Mouse (Mus musculus): ENCODE results near the gene Ccdc114. TPM values are rescaled to one million over a fixed set of nuclear protein-coding genes. Genes with fewer than 3 reads are reported as not detected.

Gene Ccdc114
- total RNA-seq (2023): 1 to 10 TPM; 3.0 to 3.4 TPM

GRCm38 (mm10) chr7:45923762-45924428 is at the start of gene Ccdc114:
Ccdc114 (plus strand) TSS chr7:45924072.

GRCm38 (mm10) chr7:45878278-45878677 is 45.6 kb upstream of the Ccdc114 start, which contains the start of gene Grin2d:
Grin2d (minus strand) TSS chr7:45878378.

GRCm38 (mm10) chr7:45896517-45897257 is 27.2 kb upstream of the Ccdc114 start, which contains the start of the genes Syngr4 and Tmem143:
Syngr4 (minus strand) TSS chr7:45896714.
Tmem143 (plus strand) TSS chr7:45896941.

GRCm38 (mm10) chr7:45921242-45921621 is 2.6 kb upstream of the Ccdc114 start, which contains the start of gene Emp3:
Emp3 (minus strand) TSS chr7:45921404.

Other genes with a start within 250 kb of the Ccdc114 start
- gene Ntn5, start 240.1 kb upstream of the Ccdc114 start, total RNA-seq (2023): not detected
- not detected for gene Sec1, start 229.7 kb upstream of the Ccdc114 start, total RNA-seq (2023)
- not detected for gene Car11, start 224.2 kb upstream of the Ccdc114 start, total RNA-seq (2023)
- gene Dbp, start 219.0 kb upstream of the Ccdc114 start, total RNA-seq (2023): 10 to 100 TPM in 1 of 2 experiments, 1 to 10 TPM in 1; 8.5 to 11.4 TPM
- 1,000 to 10,000 TPM; 1,433 to 1,476 TPM for gene Rpl18, start 208.6 kb upstream of the Ccdc114 start, total RNA-seq (2023)
- gene Sphk2, start 206.1 kb upstream of the Ccdc114 start, total RNA-seq (2023): 10 to 100 TPM; 48.8 to 50.4 TPM
- gene Fam83e, start 202.9 kb upstream of the Ccdc114 start, total RNA-seq (2023): under 1 TPM; 0.58 to 0.67 TPM
- gene Spaca4, start 198.3 kb upstream of the Ccdc114 start, total RNA-seq (2023): not detected
- not detected for gene Lmtk3, start 140.3 kb upstream of the Ccdc114 start, total RNA-seq (2023)
- under 1 TPM in 1 of 2 experiments, not detected in 1; 0.46 TPM for gene Sult2b1, start 139.4 kb upstream of the Ccdc114 start, total RNA-seq (2023)
- 100 to 1,000 TPM; 104 to 114 TPM for gene Cyth2, start 109.5 kb upstream of the Ccdc114 start, total RNA-seq (2023)
- gene Kcnj14, start 99.3 kb upstream of the Ccdc114 start, total RNA-seq (2023): under 1 TPM; 0.58 to 0.88 TPM
- gene Grwd1, start 93.1 kb upstream of the Ccdc114 start, total RNA-seq (2023): 1 to 10 TPM; 9.1 to 9.8 TPM
- gene Kdelr1, start 51.3 kb upstream of the Ccdc114 start, total RNA-seq (2023): 100 to 1,000 TPM in 1 of 2 experiments, 10 to 100 TPM in 1; 89.1 to 104 TPM
- under 1 TPM; 0.30 to 0.42 TPM for gene Grin2d, start 45.7 kb upstream of the Ccdc114 start, total RNA-seq (2023)
- gene Syngr4, start 27.4 kb upstream of the Ccdc114 start, total RNA-seq (2023): not detected
- gene Tmem143, start 27.1 kb upstream of the Ccdc114 start, total RNA-seq (2023): 1 to 10 TPM; 7.7 to 9.3 TPM
- 100 to 1,000 TPM; 594 to 671 TPM for gene Emp3, start 2.7 kb upstream of the Ccdc114 start, total RNA-seq (2023)
- gene Abcc6, start 106.2 kb downstream of the Ccdc114 start, total RNA-seq (2023): not detected
- 10 to 100 TPM; 22.6 to 24.9 TPM for gene Nomo1, start 109.6 kb downstream of the Ccdc114 start, total RNA-seq (2023)
- 1 to 10 TPM in 1 of 2 experiments, not detected in 1; 1.0 TPM for gene Kcnj11, start 176.7 kb downstream of the Ccdc114 start, total RNA-seq (2023)